Mouse (Mus musculus): ENCODE results near the gene Ubap1l.

- TF ChIP-seq POLR2A (IDR thresholded peaks at IDR 0.05; ENCODE audit: insufficient read length, low read depth) (no peak), USF1 (IDR thresholded peaks at IDR 0.05; ENCODE audit: low read depth) (no peak), SRF (IDR thresholded peaks at IDR 0.05; ENCODE audit: control insufficient read depth, insufficient read length, low read depth) (no peak), MYOD1 (IDR thresholded peaks at IDR 0.05; ENCODE audit: control insufficient read depth in 1 of 3, insufficient read length in 2 of 3, low read depth in 2 of 3) (no peak), MYOG (IDR thresholded peaks at IDR 0.05; ENCODE audit: control insufficient read depth in 1 of 3, insufficient read depth in 1 of 3, insufficient read length in 2 of 3, low read depth in 2 of 3) (no peak), POLR2AphosphoS2 (IDR thresholded peaks at IDR 0.05; ENCODE audit: insufficient read length, low read depth) (no peak), REST (IDR thresholded peaks at IDR 0.05; ENCODE audit: insufficient read depth, insufficient read length) (no peak), E2F4 (IDR thresholded peaks at IDR 0.05; ENCODE audit: insufficient read depth) (no peak), TCF3 (IDR thresholded peaks at IDR 0.05; ENCODE audit: insufficient read length, low read depth) (no peak)
These were observed 58.8 kb downstream of the Ubap1l start for GRCm38 (mm10) chr9:65419633-65420032.
